Mouse (Mus musculus): Measurements from ENCODE around the gene Chst11. TPM values are rescaled to one million over a fixed set of nuclear protein-coding genes. Genes with fewer than 3 reads are reported as not detected.

Gene Chst11
- polyA plus RNA-seq, 1 experiment from 2014 or later: 0.98 TPM

GRCm38 (mm10) chr10:83202906-83203702 lies 217.8 kb downstream of the Chst11 start:
- H3K27me3 ChIP-seq (replicated peaks; ENCODE audit: insufficient read depth, low read length): no peaks in the 10 kb centered on the region

GRCm38 (mm10) chr10:83208436-83208835 lies 223.1 kb downstream of the Chst11 start:
- Histone ChIP-seq H3K4me1 (ENCODE audit: insufficient read depth, low read depth, low read length) (no peaks in the 10 kb centered on the region; the same call in 1 of the 2 replicates), H3K9me3 (ENCODE audit: low read length) (no peaks in the 10 kb centered on the region), H3K36me3 (ENCODE audit: insufficient read depth, low read length) (no peaks in the 10 kb centered on the region), H3K4me2 (replicated peaks; ENCODE audit: low read depth, low read length) (no peak overlapping the region), H3K27me3 (replicated peaks; ENCODE audit: insufficient read depth, low read length) (no peaks in the 10 kb centered on the region), H3K9ac (replicated peaks; ENCODE audit: low read depth) (no peak overlapping the region), H3K4me3 (ENCODE audit: low read depth, low read length) (no peak overlapping the region), H3K27ac (ENCODE audit: low read length) (no peak overlapping the region)
- TF ChIP-seq CTCF (IDR thresholded peaks at IDR 0.05): no peak
- TF ChIP-seq EP300 (IDR thresholded peaks at IDR 0.05): no peak
- DNase-seq (ENCODE audit: low spot score) (no peak), ATAC-seq (no peak)
- WGBS: 81% methylated on average over 7 of the region's 7 CpGs

More at GRCm38 (mm10) chr10:83202906-83203702, 217.8 kb downstream of the Chst11 start:
- Histone ChIP-seq H3K4me3 (ENCODE audit: low read depth, low read length) (no peak overlapping the region), H3K9ac (replicated peaks; ENCODE audit: low read depth) (no peak overlapping the region), H3K4me1 (ENCODE audit: insufficient read depth, low read depth, low read length) (no peaks in the 10 kb centered on the region), H3K27ac (ENCODE audit: low read length) (no peak overlapping the region), H3K4me2 (replicated peaks; ENCODE audit: low read depth, low read length) (no peak overlapping the region), H3K36me3 (ENCODE audit: insufficient read depth, low read length) (no peaks in the 10 kb centered on the region), H3K9me3 (ENCODE audit: low read length) (no peaks in the 10 kb centered on the region)
- WGBS: 83% methylated on average over 14 of the region's 14 CpGs
- no peak for ATAC-seq
- DNase-seq (ENCODE audit: low spot score): no peak
- TF ChIP-seq EP300 (IDR thresholded peaks at IDR 0.05) (no peak), CTCF (IDR thresholded peaks at IDR 0.05) (no peak)

GRCm38 (mm10) chr10:83209388-83209787 lies 224.1 kb downstream of the Chst11 start:
- Histone ChIP-seq H3K9me3 (ENCODE audit: low read length) (no peaks in the 10 kb centered on the region), H3K27ac (ENCODE audit: low read length) (no peak overlapping the region), H3K9ac (replicated peaks; ENCODE audit: low read depth) (no peak overlapping the region), H3K27me3 (replicated peaks; ENCODE audit: insufficient read depth, low read length) (no peaks in the 10 kb centered on the region), H3K4me3 (ENCODE audit: low read depth, low read length) (no peak overlapping the region), H3K4me1 (ENCODE audit: insufficient read depth, low read depth, low read length) (no peaks in the 10 kb centered on the region; the same call in 1 of the 2 replicates), H3K4me2 (replicated peaks; ENCODE audit: low read depth, low read length) (no peak overlapping the region), H3K36me3 (ENCODE audit: insufficient read depth, low read length) (no peaks in the 10 kb centered on the region)
- TF ChIP-seq CTCF (IDR thresholded peaks at IDR 0.05) (no peak), EP300 (IDR thresholded peaks at IDR 0.05) (no peak)
- DNase-seq (ENCODE audit: low spot score) (no peak), ATAC-seq (no peak)
- WGBS: 62% methylated on average over 12 of the region's 12 CpGs

- TF ChIP-seq EP300 (IDR thresholded peaks at IDR 0.05) (no peak), CTCF (IDR thresholded peaks at IDR 0.05) (no peak)
- DNase-seq (ENCODE audit: low spot score) (no peak), ATAC-seq (no peak)
- Histone ChIP-seq H3K4me3 (ENCODE audit: low read depth, low read length) (no peak overlapping the region), H3K27me3 (replicated peaks; ENCODE audit: insufficient read depth, low read length) (no peaks in the 10 kb centered on the region), H3K9me3 (ENCODE audit: low read length) (no peaks in the 10 kb centered on the region), H3K36me3 (ENCODE audit: insufficient read depth, low read length) (no peaks in the 10 kb centered on the region), H3K4me1 (ENCODE audit: insufficient read depth, low read depth, low read length) (no peaks in the 10 kb centered on the region; the same call in 1 of the 2 replicates), H3K4me2 (replicated peaks; ENCODE audit: low read depth, low read length) (no peak overlapping the region), H3K27ac (ENCODE audit: low read length) (no peak overlapping the region), H3K9ac (replicated peaks; ENCODE audit: low read depth) (no peak overlapping the region)
- 78% methylated on average over 16 of the region's 16 CpGs for WGBS
These were observed 224.8 kb downstream of the Chst11 start for GRCm38 (mm10) chr10:83210122-83210521.

GRCm38 (mm10) chr10:83210968-83211583 lies 225.8 kb downstream of the Chst11 start:
- H3K4me3 ChIP-seq (ENCODE audit: low read depth, low read length): no peak overlapping the region
- DNase-seq (ENCODE audit: low spot score) (no peak), ATAC-seq (no peak)
- no peaks in the 10 kb centered on the region for H3K27me3 ChIP-seq (replicated peaks; ENCODE audit: insufficient read depth, low read length)
- H3K4me1 ChIP-seq (ENCODE audit: insufficient read depth, low read depth, low read length): no peaks in the 10 kb centered on the region; the same call in 1 of the 2 replicates
- H3K27ac ChIP-seq (ENCODE audit: low read length): no peak overlapping the region
- no peaks in the 10 kb centered on the region for H3K36me3 ChIP-seq (ENCODE audit: insufficient read depth, low read length)
- no peak overlapping the region for H3K4me2 ChIP-seq (replicated peaks; ENCODE audit: low read depth, low read length)
- 41% methylated on average over 6 of the region's 6 CpGs for WGBS
- no peaks in the 10 kb centered on the region for H3K9me3 ChIP-seq (ENCODE audit: low read length)
- TF ChIP-seq CTCF (IDR thresholded peaks at IDR 0.05): no peak
- TF ChIP-seq EP300 (IDR thresholded peaks at IDR 0.05): no peak
- H3K9ac ChIP-seq (replicated peaks; ENCODE audit: low read depth): no peak overlapping the region

- H3K9me3 ChIP-seq (ENCODE audit: low read length): no peaks in the 10 kb centered on the region
- TF ChIP-seq EP300 (IDR thresholded peaks at IDR 0.05) (no peak), CTCF (IDR thresholded peaks at IDR 0.05) (no peak)
- no peaks in the 10 kb centered on the region for H3K27me3 ChIP-seq (replicated peaks; ENCODE audit: insufficient read depth, low read length)
- H3K9ac ChIP-seq (replicated peaks; ENCODE audit: low read depth): no peak overlapping the region
- H3K4me2 ChIP-seq (replicated peaks; ENCODE audit: low read depth, low read length): no peak overlapping the region
- no peaks in the 10 kb centered on the region; the same call in 1 of the 2 replicates for H3K4me1 ChIP-seq (ENCODE audit: insufficient read depth, low read depth, low read length)
- no peaks in the 10 kb centered on the region for H3K36me3 ChIP-seq (ENCODE audit: insufficient read depth, low read length)
- ATAC-seq: no peak
- no peak for DNase-seq (ENCODE audit: low spot score)
- no peak overlapping the region for H3K4me3 ChIP-seq (ENCODE audit: low read depth, low read length)
- no peak overlapping the region for H3K27ac ChIP-seq (ENCODE audit: low read length)
- 84% methylated on average over 4 of the region's 4 CpGs for WGBS
These were observed 227.3 kb downstream of the Chst11 start for GRCm38 (mm10) chr10:83212618-83213017.

All from lung, postnatal 0 days (tissue).